Mouse (Mus musculus) left cerebral cortex, postnatal 10 days (tissue): Measurements from ENCODE around the gene Ugt1a10. TPM values are rescaled to one million over a fixed set of nuclear protein-coding genes. Genes with fewer than 3 reads are reported as not detected.
"Not testable (repeated sequence)": the region's sequence is repeated elsewhere in the genome, so short reads cannot be mapped to it uniquely, and the experiment has no call there.

Experiments used
- DNase-seq, 2 experiments: peaks; one replicate each; pipeline ENCODE4 v3.0.0; 2021 to 2022; ENCODE audit warnings: low spot score in 2 of 2, mixed read lengths in 1 of 2; ENCODE audit errors: extremely low spot score in 1 of 2
- intact Hi-C: fragments of 180-260 bp; cut with DNase I; formaldehyde crosslinking; loops from one replicate; pipeline ENCODE4 v1.15.1; 2025
- total RNA-seq, 2 experiments: library from RNA; stranded (reverse); gene quantifications; 2 replicates each; pipeline ENCODE4 v1.2.3; 2021

The Ugt1a10 gene
- total RNA-seq, 2 experiments from 2014 or later: not detected

GRCm38 (mm10) chr1:88133908-88134456, 78.8 kb downstream of the Ugt1a10 start:
- intact Hi-C loops: no loop called here
- DNase-seq: no peak

GRCm38 (mm10) chr1:88134457-88135011, 79.3 kb downstream of the Ugt1a10 start, which contains the start of gene Ugt1a6a:
Gene Ugt1a6a (plus strand): TSS chr1:88134809.
- intact Hi-C loops, DNase-seq: not testable (repeated sequence)

- intact Hi-C loops, DNase-seq: not testable (repeated sequence)
These were observed 80.2 kb downstream of the Ugt1a10 start for GRCm38 (mm10) chr1:88135229-88135904.

DNA sequence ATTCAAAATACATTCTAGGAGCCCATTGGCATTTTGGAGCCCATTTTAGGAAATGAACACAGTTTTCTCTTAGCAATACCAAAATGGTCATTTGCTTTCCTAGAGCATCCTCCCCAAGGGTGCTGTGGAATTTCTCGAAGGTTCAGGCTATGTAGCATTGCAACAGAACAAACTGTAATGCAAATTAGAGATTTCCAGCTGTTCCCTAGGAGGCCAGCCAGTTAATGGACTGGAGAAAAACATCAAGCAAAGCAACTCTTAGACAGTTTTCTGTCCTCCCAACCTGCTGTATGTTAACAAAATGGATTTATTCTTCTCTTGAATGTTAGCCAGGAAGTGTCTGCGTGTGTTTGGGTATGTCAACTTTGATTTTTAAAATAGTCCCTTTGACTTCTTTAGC, 81.5 kb downstream of the Ugt1a10 start:
- no peak for DNase-seq
- intact Hi-C loops: no loop called here

DNA sequence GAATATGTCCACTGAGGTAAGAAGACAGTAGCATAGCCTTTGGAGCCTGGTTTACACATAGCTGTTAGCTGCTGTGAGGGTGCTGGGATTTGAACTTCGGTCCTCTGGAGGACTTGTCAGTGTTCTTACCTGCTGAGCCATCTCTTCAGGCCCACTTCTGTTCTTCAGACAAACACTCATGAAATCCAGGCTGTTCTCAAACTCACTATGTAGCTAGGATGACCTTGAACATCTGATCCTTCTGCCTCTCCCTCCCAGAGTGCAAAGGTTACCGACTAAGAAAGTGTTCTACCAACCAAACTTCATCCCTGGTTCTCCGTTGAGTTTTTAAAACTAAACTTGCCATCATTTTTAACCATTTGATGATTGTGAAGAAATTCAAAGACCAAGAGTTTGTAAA, 82.1 kb downstream of the Ugt1a10 start:
- no peak for DNase-seq
- intact Hi-C loops: no loop called here

GRCm38 (mm10) chr1:88138145-88138544, 83.0 kb downstream of the Ugt1a10 start:
- DNase-seq: no peak
- intact Hi-C loops: no loop called here

DNA sequence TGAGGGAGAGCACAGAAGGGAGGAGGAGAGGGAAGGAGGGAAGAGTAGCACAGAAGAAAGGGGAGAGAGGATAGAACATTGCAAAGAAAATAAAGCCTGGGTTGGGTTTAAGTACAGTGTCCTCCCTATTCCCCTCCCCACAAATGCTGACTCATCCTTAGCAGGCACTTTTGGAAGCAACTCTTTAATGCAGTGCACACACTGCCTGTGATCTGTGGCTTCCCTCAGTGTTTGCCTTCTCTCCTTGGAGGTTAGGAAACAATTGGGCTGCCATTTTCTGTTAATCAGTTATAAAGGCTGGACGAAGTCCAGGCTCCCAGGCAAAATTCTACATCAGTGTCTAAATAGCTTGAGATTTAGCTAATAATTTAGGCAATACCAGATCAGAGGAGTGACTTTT, 85.3 kb downstream of the Ugt1a10 start:
- intact Hi-C loops, DNase-seq: not testable (repeated sequence)

DNA sequence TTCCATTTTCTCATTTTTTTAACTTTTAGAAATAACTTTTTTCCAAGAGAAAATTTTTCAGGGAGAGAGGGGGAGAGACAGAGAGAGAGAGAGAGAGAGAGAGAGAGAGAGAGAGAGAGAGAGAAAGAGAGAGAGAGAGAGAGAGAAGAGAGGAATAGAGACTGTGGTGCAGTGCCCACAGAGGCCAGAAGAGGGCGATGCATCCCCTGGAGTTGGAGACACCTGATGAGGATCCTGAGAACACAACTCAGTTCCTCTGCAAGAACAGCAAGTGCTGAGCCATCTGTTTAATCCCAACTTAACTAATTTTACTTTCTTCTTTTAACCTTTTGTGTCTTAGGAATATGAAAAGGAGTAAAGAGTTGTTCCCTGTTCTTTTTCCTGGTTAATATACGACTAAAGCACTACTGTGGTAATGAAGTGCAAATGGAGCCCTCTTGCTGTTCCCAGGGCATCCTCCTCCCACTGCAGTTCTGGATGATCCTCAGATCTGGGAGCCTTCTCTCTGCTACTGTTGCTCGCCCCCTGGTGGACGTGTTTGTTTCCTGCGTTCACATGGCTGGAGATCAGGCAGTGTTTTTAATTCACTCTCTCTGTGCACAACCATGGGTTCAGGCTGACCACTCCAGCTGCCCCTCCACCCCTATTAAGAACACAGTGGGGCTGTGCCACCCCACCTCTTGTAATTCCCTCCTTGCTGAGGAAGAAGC, 88.9 kb downstream of the Ugt1a10 start:
- intact Hi-C loops: not testable (repeated sequence)
- DNase-seq: peak in 1 of 2 experiments; percentile 49

DNA sequence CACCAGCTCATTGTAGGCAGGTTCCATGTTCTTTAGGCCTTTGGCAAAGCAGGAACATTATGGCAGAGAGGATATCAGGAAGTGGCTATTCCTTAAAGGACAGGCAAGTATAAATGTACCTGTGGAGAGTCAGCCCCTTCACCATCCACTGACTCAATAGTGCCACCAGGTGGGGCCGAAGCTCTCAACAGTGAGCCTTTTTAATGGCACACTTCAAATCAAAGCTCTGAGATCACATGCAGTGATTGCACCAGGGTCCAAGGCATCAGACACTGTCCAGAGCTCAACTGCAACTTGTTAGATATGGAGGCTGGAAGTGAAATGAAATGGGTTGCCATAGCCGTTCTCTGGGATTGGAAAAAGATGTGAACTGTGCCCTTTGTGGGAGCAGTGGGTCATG, 90.1 kb downstream of the Ugt1a10 start:
- DNase-seq, intact Hi-C loops: not testable (repeated sequence)

GRCm38 (mm10) chr1:88150133-88150532, 94.9 kb downstream of the Ugt1a10 start:
- intact Hi-C loops: loop anchor here (10.0 kb wide), 1 partner anchor 135 kb away; no protein-coding TSS in a partner anchor

GRCm38 (mm10) chr1:88158430-88158829, 103.2 kb downstream of the Ugt1a10 start:
- DNase-seq: no peak

More at GRCm38 (mm10) chr1:88150133-88150532, 94.9 kb downstream of the Ugt1a10 start:
- not testable (repeated sequence) for DNase-seq

GRCm38 (mm10) chr1:88165711-88166110, 110.5 kb downstream of the Ugt1a10 start, which contains the start of gene Ugt1a5:
Gene Ugt1a5 (plus strand): TSS chr1:88166012.
- DNase-seq: no peak
- intact Hi-C loops: no loop called here

More at GRCm38 (mm10) chr1:88158430-88158829, 103.2 kb downstream of the Ugt1a10 start:
- intact Hi-C loops: loop anchor here (10.0 kb wide), 1 partner anchor 126 kb away; no protein-coding TSS in a partner anchor

DNA sequence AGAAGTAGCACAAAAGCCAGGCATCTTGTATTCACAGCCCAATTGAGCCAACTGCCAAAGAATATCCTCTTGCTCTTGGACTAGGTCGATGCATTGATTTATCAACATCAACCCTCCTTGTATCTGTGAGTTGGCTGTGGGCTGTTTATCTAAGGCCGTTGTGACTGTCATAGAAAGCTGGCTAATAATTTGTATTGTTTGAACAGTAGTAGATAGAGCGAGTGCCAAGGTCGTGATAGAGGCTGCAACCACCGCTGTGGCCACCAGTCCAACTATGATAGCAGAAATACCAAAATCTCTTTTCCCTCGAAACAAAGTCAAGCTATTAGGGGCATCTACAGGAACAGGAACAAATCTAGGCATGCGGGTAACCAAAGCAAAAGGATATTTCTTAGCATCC, 117.0 kb downstream of the Ugt1a10 start:
- DNase-seq, intact Hi-C loops: not testable (repeated sequence)

GRCm38 (mm10) chr1:88179657-88180056, 124.5 kb downstream of the Ugt1a10 start:
- no peak for DNase-seq
- intact Hi-C loops: no loop called here

- intact Hi-C loops: no loop called here
- DNase-seq: no peak
These were observed 131.2 kb downstream of the Ugt1a10 start for GRCm38 (mm10) chr1:88186325-88186935.

GRCm38 (mm10) chr1:88192136-88192535, 136.9 kb downstream of the Ugt1a10 start:
- DNase-seq: no peak
- intact Hi-C loops: no loop called here

DNA sequence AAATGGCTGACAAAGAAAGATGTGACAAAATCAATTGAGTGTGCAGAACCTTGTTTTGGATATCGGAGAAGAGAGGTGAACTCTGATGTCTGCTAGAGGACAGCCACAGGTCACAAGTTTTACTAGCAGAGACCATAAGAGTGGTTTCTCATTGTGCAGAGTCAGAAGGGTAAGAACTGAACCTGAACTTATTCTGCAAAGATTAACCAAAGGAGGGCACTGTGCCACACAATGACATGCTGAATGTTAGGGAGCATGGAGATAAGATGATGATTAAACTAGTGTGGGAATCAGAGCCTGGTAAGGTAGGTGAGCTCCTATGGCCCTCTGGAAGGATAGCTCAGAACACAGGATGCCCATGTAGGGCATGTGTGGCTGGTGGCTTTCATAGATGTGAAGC, 140.5 kb downstream of the Ugt1a10 start:
- intact Hi-C loops: no loop called here
- no peak for DNase-seq

DNA sequence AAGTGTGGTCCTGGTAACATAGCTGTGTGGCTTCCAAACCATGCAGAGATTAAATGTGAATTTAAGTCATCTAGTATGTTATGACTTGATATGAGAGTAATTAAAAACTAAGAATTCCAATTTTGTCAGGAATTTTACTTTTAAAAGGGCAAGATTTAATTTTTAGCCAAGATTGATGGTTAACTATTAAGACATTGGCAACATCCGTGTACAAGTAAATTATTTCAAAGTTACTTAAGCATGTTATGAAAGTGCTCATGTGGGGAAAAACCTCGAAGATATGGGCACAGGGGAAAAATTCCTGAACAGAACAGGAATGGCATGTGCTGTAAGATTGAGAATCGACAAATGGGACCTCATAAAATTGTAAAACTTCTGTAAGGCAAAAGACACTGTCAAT, 142.3 kb downstream of the Ugt1a10 start:
- no peak for DNase-seq
- intact Hi-C loops: no loop called here

GRCm38 (mm10) chr1:88199996-88200395, 144.8 kb downstream of the Ugt1a10 start:
- no peak for DNase-seq
- intact Hi-C loops: no loop called here
